Mouse (Mus musculus) urinary bladder, postnatal 0 days (tissue): ENCODE results near the gene Lnp1. TPM values are rescaled to one million over a fixed set of nuclear protein-coding genes. Genes with fewer than 3 reads are reported as not detected.

Experiments used
- polyA plus RNA-seq: library from polyadenylated mRNA; unstranded; fragments of >200 nt; fragmentation: Nextera tagmentation; extraction: Ambion mirVana; gene quantifications from 2 replicates; pipeline ENCODE4 v1.2.1, GENCODE M21; 2015

The Lnp1 gene
- not detected in 2 replicates for polyA plus RNA-seq

GRCm38 (mm10) chr16:56928023-56928422, at the start of gene Lnp1:
Gene Lnp1 (minus strand): TSS chr16:56928061.

GRCm38 (mm10) chr16:56885824-56886615, 41.8 kb downstream of the Lnp1 start, which contains the start of gene Tmem45a:
Gene Tmem45a (minus strand): TSS chr16:56886166.

Other genes with a start within 250 kb of the Lnp1 start
- 91.4 and 113 TPM in 2 replicates for gene Tfg, start 210.6 kb downstream of the Lnp1 start, polyA plus RNA-seq
- gene Adgrg7, start 132.2 kb downstream of the Lnp1 start, polyA plus RNA-seq = not detected in 2 replicates
- 33.3 and 46.5 TPM in 2 replicates for gene Tmem45a, start 41.9 kb downstream of the Lnp1 start, polyA plus RNA-seq
- 2.5 and 2.9 TPM in 2 replicates for gene Tmem45a2, start 143.3 kb upstream of the Lnp1 start, polyA plus RNA-seq
- gene Tomm70a, start 193.6 kb upstream of the Lnp1 start, polyA plus RNA-seq = 33.8 and 39.1 TPM in 2 replicates
- 41.1 and 47.6 TPM in 2 replicates for gene Nit2, start 239.3 kb upstream of the Lnp1 start, polyA plus RNA-seq